Mouse (Mus musculus): ENCODE results near the gene Gfpt2.

Gfpt2 gene

GRCm38 (mm10) chr11:49835257-49835956 lies 41.4 kb downstream of the Gfpt2 start:
- no peak for DNase-seq (ENCODE audit: low read depth in 1 of 2, low spot score in 2 of 2)

GRCm38 (mm10) chr11:49837717-49838407 lies 43.9 kb downstream of the Gfpt2 start:
- DNase-seq (ENCODE audit: low read depth in 1 of 2, low spot score in 2 of 2) = no peak

- DNase-seq (ENCODE audit: low read depth in 1 of 2, low spot score in 2 of 2) = no peak
Observed at GRCm38 (mm10) chr11:49840666-49841065, 46.7 kb downstream of the Gfpt2 start.

- no peak for DNase-seq (ENCODE audit: low read depth in 1 of 2, low spot score in 2 of 2)
Observed at GRCm38 (mm10) chr11:49841886-49842285, 47.9 kb downstream of the Gfpt2 start.

GRCm38 (mm10) chr11:49842718-49843117 lies 48.7 kb downstream of the Gfpt2 start:
- no peak for DNase-seq (ENCODE audit: low read depth in 1 of 2, low spot score in 2 of 2)

- no peak for DNase-seq (ENCODE audit: low read depth in 1 of 2, low spot score in 2 of 2)
Observed at GRCm38 (mm10) chr11:49844311-49844710, 50.3 kb downstream of the Gfpt2 start.

GRCm38 (mm10) chr11:49844969-49845368 lies 51.0 kb downstream of the Gfpt2 start:
- peak in 1 of 2 experiments; percentile 23 for DNase-seq (ENCODE audit: low read depth in 1 of 2, low spot score in 2 of 2)

GRCm38 (mm10) chr11:49845958-49846357 lies 52.0 kb downstream of the Gfpt2 start:
- no peak for DNase-seq (ENCODE audit: low read depth in 1 of 2, low spot score in 2 of 2)

GRCm38 (mm10) chr11:49846401-49847070 lies 52.6 kb downstream of the Gfpt2 start, which contains the start of gene Mapk9:
Mapk9 (plus strand) TSS chr11:49846751.
- DNase-seq (ENCODE audit: low read depth in 1 of 2, low spot score in 2 of 2) = peak; percentile 86 to 95

- no peak for DNase-seq (ENCODE audit: low read depth in 1 of 2, low spot score in 2 of 2)
Observed at GRCm38 (mm10) chr11:49847071-49847810, 53.3 kb downstream of the Gfpt2 start.

- no peak for DNase-seq (ENCODE audit: low read depth in 1 of 2, low spot score in 2 of 2)
Observed at GRCm38 (mm10) chr11:49847811-49848078, 53.8 kb downstream of the Gfpt2 start.

- DNase-seq (ENCODE audit: low read depth in 1 of 2, low spot score in 2 of 2) = no peak
Observed at GRCm38 (mm10) chr11:49848080-49848815, 54.3 kb downstream of the Gfpt2 start.

GRCm38 (mm10) chr11:49850331-49850730 lies 56.4 kb downstream of the Gfpt2 start:
- DNase-seq (ENCODE audit: low read depth in 1 of 2, low spot score in 2 of 2) = no peak

- DNase-seq (ENCODE audit: low read depth in 1 of 2, low spot score in 2 of 2) = no peak
Observed at GRCm38 (mm10) chr11:49855144-49855543, 61.2 kb downstream of the Gfpt2 start.

- no peak for DNase-seq (ENCODE audit: low read depth in 1 of 2, low spot score in 2 of 2)
Observed at GRCm38 (mm10) chr11:49861139-49861538, 67.2 kb downstream of the Gfpt2 start.

- no peak for DNase-seq (ENCODE audit: low read depth in 1 of 2, low spot score in 2 of 2)
Observed at GRCm38 (mm10) chr11:49863926-49864325, 69.9 kb downstream of the Gfpt2 start.

- no peak for DNase-seq (ENCODE audit: low read depth in 1 of 2, low spot score in 2 of 2)
Observed at GRCm38 (mm10) chr11:49867320-49867719, 73.3 kb downstream of the Gfpt2 start.

GRCm38 (mm10) chr11:49869762-49870161 lies 75.8 kb downstream of the Gfpt2 start:
- no peak for DNase-seq (ENCODE audit: low read depth in 1 of 2, low spot score in 2 of 2)

GRCm38 (mm10) chr11:49871914-49872313 lies 77.9 kb downstream of the Gfpt2 start:
- no peak for DNase-seq (ENCODE audit: low read depth in 1 of 2, low spot score in 2 of 2)

- DNase-seq (ENCODE audit: low read depth in 1 of 2, low spot score in 2 of 2) = no peak
Observed at GRCm38 (mm10) chr11:49872779-49873178, 78.8 kb downstream of the Gfpt2 start.

Data from monocyte, adult 2 months (primary cell).